Mouse (Mus musculus): ENCODE results near the gene Fsd1l. TPM values are rescaled to one million over a fixed set of nuclear protein-coding genes. Genes with fewer than 3 reads are reported as not detected.
A peak's percentile ranks its signal among the peaks of the same experiment; 100 is the strongest.
"Not testable (repeated sequence)": the region's sequence is repeated elsewhere in the genome, so short reads cannot be mapped to it uniquely, and the experiment has no call there.

The Fsd1l gene
- polyA plus RNA-seq, 1 experiment from 2014 or later, result 10.1 TPM

DNA sequence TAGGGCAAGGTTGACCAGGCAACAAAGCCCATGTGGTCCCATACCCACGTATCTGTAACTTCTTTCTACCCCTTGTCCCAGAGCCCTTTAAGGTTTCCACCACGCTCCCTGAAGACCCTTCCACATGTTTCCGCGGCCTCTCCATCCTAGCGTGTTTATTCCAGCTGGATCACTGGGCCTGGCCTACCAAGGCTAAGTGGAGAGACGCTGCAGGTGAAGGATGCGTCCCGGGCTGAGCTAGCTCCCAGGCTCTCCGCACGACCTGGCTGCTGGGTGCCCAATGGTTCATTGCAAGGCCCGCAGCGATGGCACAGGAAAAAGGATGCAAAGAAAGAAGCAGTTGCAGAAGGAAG is 332 bp upstream of the Fsd1l start:
- Histone ChIP-seq H3K4me1 (replicated peaks) (peaks cover 6% of the 10 kb centered on the region), H3K9me3 (replicated peaks) (no peaks in the 10 kb centered on the region), H3K27me3 (peaks cover 6% of the 10 kb centered on the region; the same call in 1 of the 2 replicates), H3K4me3 (peak overlapping the region; percentile 77), H3K9ac (peak overlapping the region; percentile 77), H3K36me3 (no peaks in the 10 kb centered on the region), H3K27ac (0 out of 2 replicates have a peak overlapping the region, but pooled peaks have one; percentile 50), H3K4me2 (peak overlapping the region; percentile 86)
- 0 out of 2 replicates have a peak, but pooled peaks have one; percentile 3 for ATAC-seq (replicated peaks; ENCODE audit: insufficient number of reproducible peaks, insufficient read depth, low FRiP score, low read depth)
- WGBS, result 11% methylated on average over 12 of the region's 12 CpGs

DNA sequence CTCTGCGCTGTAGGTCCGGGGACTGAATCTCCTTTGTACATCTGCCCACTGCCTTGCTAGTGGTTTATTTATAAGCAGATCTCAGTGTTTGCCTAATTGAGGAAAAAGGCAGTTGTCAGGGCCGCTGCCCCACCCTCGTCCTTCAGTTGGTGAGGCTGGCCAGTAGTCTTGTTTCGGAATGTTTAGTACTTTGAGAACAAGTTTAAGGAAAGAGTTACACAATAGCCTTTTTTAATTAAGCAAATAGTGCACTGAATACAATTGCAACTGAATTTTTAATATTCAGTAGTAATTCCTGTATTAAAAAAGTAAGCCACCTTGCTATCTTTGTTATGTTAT is 709 bp downstream of the Fsd1l start:
- no peak for ATAC-seq (replicated peaks; ENCODE audit: insufficient number of reproducible peaks, insufficient read depth, low FRiP score, low read depth)
- Histone ChIP-seq H3K9me3 (replicated peaks) (no peaks in the 10 kb centered on the region), H3K9ac (peak overlapping the region; percentile 77), H3K4me3 (peak overlapping the region; percentile 77), H3K4me2 (peak overlapping the region; percentile 86), H3K4me1 (replicated peaks) (peaks cover 6% of the 10 kb centered on the region), H3K27me3 (peaks cover 6% of the 10 kb centered on the region; the same call in 1 of the 2 replicates), H3K27ac (peak overlapping the region; percentile 50; the same call in 1 of the 2 replicates), H3K36me3 (no peaks in the 10 kb centered on the region)
- 4% methylated on average over 5 of the region's 5 CpGs for WGBS

DNA sequence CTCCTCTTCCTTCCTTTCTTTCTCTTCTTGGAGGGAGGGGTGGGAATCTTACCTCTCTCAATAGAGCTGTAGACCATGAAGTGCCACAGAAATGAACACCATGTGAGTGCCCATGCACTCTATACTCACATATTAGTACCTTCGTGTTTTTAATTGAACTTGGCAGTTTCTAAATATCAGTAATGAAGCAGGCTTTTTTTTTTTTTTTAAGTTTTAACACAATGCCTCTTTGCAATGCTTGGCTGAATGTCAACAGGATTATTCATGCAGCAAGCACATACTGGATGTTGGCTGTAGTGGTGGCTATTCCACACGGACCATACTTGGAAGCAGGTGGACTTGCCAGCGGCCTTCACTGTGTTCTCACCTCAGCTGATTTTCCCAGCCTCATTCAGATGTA is 4.1 kb downstream of the Fsd1l start:
- H3K27ac ChIP-seq, result no peak overlapping the region
- H3K9me3 ChIP-seq (replicated peaks), result no peaks in the 10 kb centered on the region
- ATAC-seq (replicated peaks; ENCODE audit: insufficient number of reproducible peaks, insufficient read depth, low FRiP score, low read depth), result no peak
- H3K27me3 ChIP-seq, result peaks cover 6% of the 10 kb centered on the region; the same call in 1 of the 2 replicates
- no peak overlapping the region for H3K4me2 ChIP-seq
- H3K36me3 ChIP-seq, result no peaks in the 10 kb centered on the region
- no peak overlapping the region for H3K9ac ChIP-seq
- no peak overlapping the region for H3K4me3 ChIP-seq
- peaks cover 23% of the 10 kb centered on the region for H3K4me1 ChIP-seq (replicated peaks)
- 68% methylated on average over 3 of the region's 3 CpGs for WGBS

DNA sequence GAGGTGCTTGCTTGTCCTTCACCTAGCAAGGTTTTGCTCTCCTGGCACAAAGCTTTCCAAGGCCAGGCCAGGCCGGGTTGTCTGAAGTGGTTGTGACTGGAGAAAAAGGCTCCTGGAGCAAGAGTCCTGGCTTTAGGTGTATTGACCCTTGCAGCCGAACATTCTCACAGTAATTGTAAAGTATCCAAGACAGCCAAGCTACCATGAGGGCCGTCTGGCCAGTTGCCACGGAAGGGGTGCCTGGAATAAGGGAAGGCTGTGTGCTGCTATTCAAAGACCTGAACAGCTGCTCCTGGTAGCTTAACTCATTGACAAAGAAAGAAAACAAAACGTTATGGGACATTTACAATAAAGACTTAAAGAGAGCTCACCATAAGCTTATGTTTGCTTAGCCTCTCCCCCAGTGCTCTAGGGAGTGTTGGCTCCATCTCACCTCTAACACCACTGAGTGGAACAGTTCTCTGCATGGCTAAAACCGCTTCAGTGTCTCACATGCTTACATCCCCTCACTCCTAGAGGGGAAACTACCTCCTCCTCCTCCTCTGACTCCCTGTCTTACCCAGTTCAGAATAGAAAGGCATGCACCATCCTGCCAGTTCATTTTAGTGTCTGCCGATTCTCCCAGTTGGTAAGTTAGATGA is 6.1 kb downstream of the Fsd1l start:
- H3K27me3 ChIP-seq, result no peaks in the 10 kb centered on the region
- H3K9ac ChIP-seq, result no peak overlapping the region
- no peak overlapping the region for H3K4me2 ChIP-seq
- no peaks in the 10 kb centered on the region for H3K36me3 ChIP-seq
- no peak overlapping the region for H3K4me3 ChIP-seq
- no peaks in the 10 kb centered on the region for H3K9me3 ChIP-seq (replicated peaks)
- peaks cover 18% of the 10 kb centered on the region for H3K4me1 ChIP-seq (replicated peaks)
- WGBS, result 43% methylated on average over 7 of the region's 7 CpGs
- no peak for ATAC-seq (replicated peaks; ENCODE audit: insufficient number of reproducible peaks, insufficient read depth, low FRiP score, low read depth)
- H3K27ac ChIP-seq, result peak overlapping the region; percentile 24; the same call in 1 of the 2 replicates

DNA sequence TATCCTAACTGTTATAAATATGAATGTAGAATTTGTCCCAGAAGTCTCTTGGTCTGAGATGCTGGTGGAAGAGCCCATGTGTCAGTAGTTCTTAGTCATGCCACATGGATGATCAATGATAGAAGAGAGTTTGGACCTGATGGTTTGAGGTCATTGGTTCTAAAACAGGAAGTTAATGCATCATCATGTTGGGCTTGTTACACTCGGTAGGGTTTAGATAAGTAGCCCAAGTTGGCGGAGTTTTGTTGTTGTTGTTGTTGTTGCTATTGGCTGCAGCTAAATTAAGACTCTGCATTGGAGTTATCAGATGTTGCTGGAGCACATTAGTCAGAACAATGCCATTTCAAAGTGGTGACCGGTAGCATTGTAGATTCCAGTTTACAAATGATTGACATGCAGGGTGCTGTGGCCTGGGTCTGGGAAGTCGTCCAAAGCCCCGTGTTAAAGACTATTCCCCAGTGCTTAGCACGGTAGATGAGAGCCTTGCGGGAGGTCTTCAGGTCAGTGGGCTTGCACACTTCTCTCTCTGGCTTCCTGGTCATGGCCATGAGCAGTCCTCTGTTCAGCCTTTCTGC is 7.4 kb downstream of the Fsd1l start:
- H3K4me1 ChIP-seq (replicated peaks), result peaks cover 18% of the 10 kb centered on the region
- ATAC-seq (replicated peaks; ENCODE audit: insufficient number of reproducible peaks, insufficient read depth, low FRiP score, low read depth), result 0 out of 2 replicates have a peak, but pooled peaks have one; percentile 31
- no peaks in the 10 kb centered on the region for H3K9me3 ChIP-seq (replicated peaks)
- 38% methylated on average over 7 of the region's 7 CpGs for WGBS
- H3K27ac ChIP-seq, result 0 out of 2 replicates have a peak overlapping the region, but pooled peaks have one; percentile 21
- H3K36me3 ChIP-seq, result no peaks in the 10 kb centered on the region
- no peaks in the 10 kb centered on the region for H3K27me3 ChIP-seq
- no peak overlapping the region for H3K4me3 ChIP-seq
- no peak overlapping the region for H3K9ac ChIP-seq
- H3K4me2 ChIP-seq, result no peak overlapping the region

DNA sequence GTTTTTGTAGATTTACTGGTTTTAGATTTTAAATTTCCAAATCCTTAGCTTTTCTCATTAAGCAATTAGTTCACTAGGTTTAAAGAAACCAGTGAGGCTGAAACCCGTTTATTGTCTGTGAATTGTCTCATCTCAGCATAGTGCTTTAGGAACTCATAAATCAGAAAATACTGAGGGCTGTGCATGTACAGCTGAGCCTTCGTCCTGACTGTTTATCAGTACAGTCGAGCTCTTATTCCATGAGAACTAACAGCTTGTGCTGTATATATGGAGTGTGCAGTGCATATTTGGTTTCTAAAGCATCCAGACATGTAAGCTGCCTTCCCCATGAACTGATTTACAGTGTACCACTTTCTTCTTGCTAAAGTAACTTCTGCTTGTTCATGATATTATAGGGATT is 26.8 kb downstream of the Fsd1l start:
- ATAC-seq (replicated peaks; ENCODE audit: insufficient number of reproducible peaks, insufficient read depth, low FRiP score, low read depth), result no peak
- H3K9me3 ChIP-seq (replicated peaks), result no peaks in the 10 kb centered on the region
- H3K9ac ChIP-seq, result no peak overlapping the region

DNA sequence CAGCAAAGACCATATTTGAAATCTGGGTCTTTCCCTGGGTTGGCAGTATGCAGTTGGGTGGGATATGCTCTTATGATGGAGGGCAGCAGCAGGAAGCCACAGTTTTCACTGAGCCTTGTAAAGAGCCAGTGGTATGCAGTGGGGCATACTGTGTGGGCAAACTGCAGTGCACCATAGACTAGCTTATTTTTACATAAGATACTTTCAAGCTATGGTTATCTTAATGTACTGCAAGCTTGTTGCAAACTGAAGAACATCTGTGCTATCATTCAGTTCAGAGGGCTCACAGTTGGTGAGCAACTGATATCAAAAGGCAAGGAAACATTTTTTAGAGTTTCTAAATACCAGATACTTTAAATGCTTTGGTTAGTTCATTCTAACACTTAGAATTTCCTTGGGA is 29.4 kb downstream of the Fsd1l start:
- no peaks in the 10 kb centered on the region for H3K27me3 ChIP-seq
- H3K4me3 ChIP-seq, result no peak overlapping the region
- no peak overlapping the region for H3K4me2 ChIP-seq
- H3K9me3 ChIP-seq (replicated peaks), result no peaks in the 10 kb centered on the region
- peaks cover 6% of the 10 kb centered on the region for H3K4me1 ChIP-seq (replicated peaks)
- no peak overlapping the region for H3K27ac ChIP-seq
- ATAC-seq (replicated peaks; ENCODE audit: insufficient number of reproducible peaks, insufficient read depth, low FRiP score, low read depth), result no peak
- H3K36me3 ChIP-seq, result no peaks in the 10 kb centered on the region
- H3K9ac ChIP-seq, result no peak overlapping the region

More for the DNA sequence above, 26.8 kb downstream of the Fsd1l start:
- WGBS, result 46% methylated on average over 3 of the region's 3 CpGs
- Histone ChIP-seq H3K4me3 (no peak overlapping the region), H3K36me3 (peaks cover 11% of the 10 kb centered on the region), H3K4me1 (replicated peaks) (peaks cover 6% of the 10 kb centered on the region), H3K4me2 (no peak overlapping the region), H3K27me3 (no peaks in the 10 kb centered on the region), H3K27ac (no peak overlapping the region)

DNA sequence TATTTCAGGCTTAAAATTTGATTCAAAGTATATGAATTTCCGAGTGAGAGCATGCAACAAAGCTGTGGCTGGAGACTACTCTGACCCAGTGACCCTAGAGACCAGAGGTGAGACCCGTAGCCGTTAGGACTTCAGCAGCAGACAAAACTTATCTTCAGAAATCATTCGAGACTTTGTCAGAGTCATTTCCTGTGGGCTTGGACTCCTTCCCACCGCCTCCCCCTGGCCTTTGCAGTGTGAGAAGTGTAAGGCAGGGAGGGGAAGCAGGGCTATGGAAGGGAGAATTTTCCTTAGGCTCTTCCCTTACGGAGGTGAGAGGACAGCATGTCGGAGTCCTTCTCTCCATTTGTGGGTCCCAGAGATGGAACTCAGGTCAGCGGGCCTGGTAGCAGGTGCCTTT is 50.8 kb downstream of the Fsd1l start:
- Histone ChIP-seq H3K27me3 (no peaks in the 10 kb centered on the region), H3K4me3 (no peak overlapping the region), H3K9me3 (replicated peaks) (no peaks in the 10 kb centered on the region), H3K9ac (no peak overlapping the region), H3K4me2 (no peak overlapping the region), H3K4me1 (replicated peaks) (no peaks in the 10 kb centered on the region), H3K36me3 (0 out of 2 replicates have a peak, but pooled peaks cover 4% of the 10 kb centered on the region), H3K27ac (no peak overlapping the region)
- 63% methylated on average over 8 of the region's 8 CpGs for whole genome bisulfite sequencing
- ATAC-seq (replicated peaks; ENCODE audit: insufficient number of reproducible peaks, insufficient read depth, low FRiP score, low read depth), result no peak

DNA sequence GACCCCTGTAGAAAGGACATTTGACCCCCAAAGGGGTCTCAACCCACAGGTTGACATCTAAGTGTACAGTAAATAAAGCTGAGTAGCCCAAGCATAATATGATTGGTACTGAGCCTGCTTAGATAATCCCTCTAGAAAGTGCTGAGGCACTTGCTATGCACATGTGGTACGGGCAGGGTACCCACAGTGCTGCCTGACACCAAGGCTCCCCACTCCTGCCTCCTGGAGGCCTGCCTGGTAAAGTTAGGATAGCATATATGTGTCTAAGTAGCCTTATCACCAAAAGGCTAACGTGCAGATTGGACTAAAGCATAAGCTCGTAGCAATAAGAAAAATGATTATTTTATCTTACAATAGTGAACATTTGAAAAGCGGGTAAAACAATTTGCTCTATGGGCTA is 57.7 kb downstream of the Fsd1l start:
- 84% methylated on average over 4 of the region's 4 CpGs for WGBS
- H3K9me3 ChIP-seq (replicated peaks), result no peaks in the 10 kb centered on the region
- peaks cover 1% of the 10 kb centered on the region; the same call in 1 of the 2 replicates for H3K36me3 ChIP-seq
- H3K4me1 ChIP-seq (replicated peaks), result no peaks in the 10 kb centered on the region
- H3K27ac ChIP-seq, result no peak overlapping the region
- no peak for ATAC-seq (replicated peaks; ENCODE audit: insufficient number of reproducible peaks, insufficient read depth, low FRiP score, low read depth)
- H3K27me3 ChIP-seq, result no peaks in the 10 kb centered on the region
- H3K4me2 ChIP-seq, result no peak overlapping the region
- no peak overlapping the region for H3K9ac ChIP-seq
- no peak overlapping the region for H3K4me3 ChIP-seq

DNA sequence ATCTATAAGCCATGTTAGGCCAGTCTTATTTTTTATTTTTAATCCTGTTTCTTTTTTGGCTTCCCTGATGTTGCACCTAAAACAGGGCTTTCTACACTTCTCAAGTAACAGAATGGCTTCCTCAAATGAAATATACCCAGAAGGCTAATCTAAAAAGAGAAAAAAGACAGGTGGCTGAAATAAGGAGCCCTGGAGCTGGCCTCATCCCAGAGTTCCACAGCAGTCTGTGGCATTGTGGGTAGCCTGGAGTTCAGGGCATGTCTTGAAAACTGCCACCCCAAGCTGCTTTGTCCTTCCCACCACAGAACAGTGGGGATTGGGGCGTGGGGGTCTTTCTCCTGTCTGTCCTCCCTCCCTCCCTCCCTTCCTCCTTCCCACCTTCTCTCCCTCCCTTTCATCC is 60.1 kb downstream of the Fsd1l start:
- WGBS, result 88% methylated on average over 1 of the region's 1 CpGs
- Histone ChIP-seq H3K9ac (no peak overlapping the region), H3K4me1 (replicated peaks) (no peaks in the 10 kb centered on the region), H3K9me3 (replicated peaks) (no peaks in the 10 kb centered on the region), H3K36me3 (peaks cover 3% of the 10 kb centered on the region; the same call in 1 of the 2 replicates), H3K27me3 (no peaks in the 10 kb centered on the region), H3K27ac (no peak overlapping the region), H3K4me2 (no peak overlapping the region), H3K4me3 (no peak overlapping the region)
- ATAC-seq (replicated peaks; ENCODE audit: insufficient number of reproducible peaks, insufficient read depth, low FRiP score, low read depth), result no peak

DNA sequence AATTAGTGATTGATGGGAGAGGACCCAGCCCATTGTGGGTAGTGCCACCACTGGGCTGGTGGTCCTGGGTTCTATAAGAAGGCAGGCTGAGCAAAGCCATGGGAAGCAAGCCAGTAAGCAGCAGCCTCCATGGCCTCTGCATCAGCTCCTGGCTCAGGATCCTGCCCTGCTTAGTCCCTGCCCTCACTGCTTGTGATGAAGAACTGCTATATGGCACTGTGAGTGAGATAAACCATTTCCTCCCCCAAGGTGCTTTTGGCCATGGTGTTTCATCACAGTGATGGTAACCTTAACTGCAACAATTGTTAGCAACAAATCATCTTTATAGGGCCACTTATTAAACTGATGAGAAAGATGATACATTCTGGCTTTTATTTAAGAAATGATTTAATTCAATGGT is 77.9 kb downstream of the Fsd1l start:
- not testable (repeated sequence) for H3K4me3 ChIP-seq, H3K9ac ChIP-seq

DNA sequence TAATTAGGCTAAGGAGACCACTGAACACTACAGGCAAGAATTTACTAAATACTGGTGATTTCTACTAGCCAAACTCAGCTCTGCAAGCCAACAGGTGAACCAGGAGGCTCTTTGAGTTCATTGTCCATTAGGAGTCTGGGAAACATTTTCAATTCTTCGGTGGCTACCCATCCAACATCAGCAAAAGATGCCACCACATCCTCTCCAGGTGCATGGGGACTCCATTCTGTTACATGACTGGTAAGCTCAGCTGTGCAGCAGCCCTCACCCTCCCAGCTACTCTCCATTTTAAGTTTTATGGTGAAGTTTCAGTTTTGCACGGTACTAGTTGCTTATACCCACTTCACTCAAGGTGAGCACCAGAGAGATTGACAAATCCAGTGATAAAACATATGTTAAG is 78.8 kb downstream of the Fsd1l start:
- Histone ChIP-seq H3K4me3 (no peak overlapping the region), H3K9me3 (replicated peaks) (no peaks in the 10 kb centered on the region), H3K4me1 (replicated peaks) (no peaks in the 10 kb centered on the region), H3K36me3 (no peaks in the 10 kb centered on the region), H3K4me2 (no peak overlapping the region), H3K27me3 (no peaks in the 10 kb centered on the region), H3K27ac (no peak overlapping the region), H3K9ac (no peak overlapping the region)
- no peak for ATAC-seq (replicated peaks; ENCODE audit: insufficient number of reproducible peaks, insufficient read depth, low FRiP score, low read depth)
- 89% methylated on average over 2 of the region's 2 CpGs for WGBS

More for the DNA sequence above, 77.9 kb downstream of the Fsd1l start:
- ATAC-seq (replicated peaks; ENCODE audit: insufficient number of reproducible peaks, insufficient read depth, low FRiP score, low read depth); H3K36me3 ChIP-seq; H3K27ac ChIP-seq; H3K4me2 ChIP-seq; H3K27me3 ChIP-seq; H3K4me1 ChIP-seq (replicated peaks); H3K9me3 ChIP-seq (replicated peaks): not testable (repeated sequence)
